Mouse (Mus musculus): Measurements from ENCODE around the gene Hmga2.

- TF ChIP-seq CTCF (IDR thresholded peaks at IDR 0.05; ENCODE audit: low read depth, low read length) (no peak), EP300 (IDR thresholded peaks at IDR 0.05; ENCODE audit: insufficient read depth, low read depth, low read length) (no peak)
These were observed 100.8 kb downstream of the Hmga2 start for GRCm38 (mm10) chr10:120375438-120375837.

All from ES-Bruce4 (cell line).